Mouse (Mus musculus) testis, adult 2 months (tissue): ENCODE results near the gene Pex16. TPM values are rescaled to one million over a fixed set of nuclear protein-coding genes. Genes with fewer than 3 reads are reported as not detected.
A peak's percentile ranks its signal among the peaks of the same experiment; 100 is the strongest.

Source experiments
- H3K27ac ChIP-seq: fragments of 200-500 bp; 2 replicates; pipeline ENCODE4 v1.5.1; 2012; ENCODE audit warnings: low read depth, low read length; ENCODE audit not compliant: control insufficient read depth, insufficient read depth
- H3K27me3 ChIP-seq: fragments of 200-500 bp; 2 replicates; pipeline ENCODE4 v1.6.1; 2012; ENCODE audit warnings: mild to moderate bottlenecking, low read length, moderate library complexity; ENCODE audit not compliant: control insufficient read depth, insufficient read depth
- H3K36me3 ChIP-seq: fragments of 200-500 bp; 2 replicates; pipeline ENCODE4 v1.6.1; 2012; ENCODE audit warnings: mild to moderate bottlenecking, low read length; ENCODE audit not compliant: control insufficient read depth, insufficient read depth
- H3K4me1 ChIP-seq: fragments of 200-500 bp; 2 replicates; pipeline ENCODE4 v1.6.1; 2012; ENCODE audit warnings: low read length; ENCODE audit not compliant: control insufficient read depth, insufficient read depth
- H3K4me3 ChIP-seq: fragments of 200-500 bp; 2 replicates; pipeline ENCODE4 v1.5.1; 2012; ENCODE audit warnings: low read depth, mild to moderate bottlenecking, low read length, moderate library complexity, mixed read lengths; ENCODE audit not compliant: control insufficient read depth
- CTCF ChIP-seq: fragments of 200-500 bp; IDR thresholded peaks from 2 replicates; pipeline ENCODE4 v1.5.1; 2012; ENCODE audit warnings: low read depth, mild to moderate bottlenecking, inconsistent platforms, low read length, moderate library complexity; ENCODE audit not compliant: control insufficient read depth, insufficient read depth, insufficient replicate concordance
- POLR2A ChIP-seq: fragments of 200-500 bp; IDR thresholded peaks from 2 replicates; pipeline ENCODE4 v1.6.1; 2012; ENCODE audit warnings: low read depth, mild to moderate bottlenecking, inconsistent platforms, low read length, moderate library complexity; ENCODE audit not compliant: control insufficient read depth
- polyA plus RNA-seq: library from polyadenylated mRNA; depleted of rRNA; stranded (reverse); fragments of >200 nt; gene quantifications from 2 replicates; pipeline ENCODE4 v1.2.3, GENCODE M21; 2012

Gene Pex16
- polyA plus RNA-seq, 1 experiment = 89.9 TPM

- no peak for TF ChIP-seq POLR2A
- TF ChIP-seq CTCF = no peak
- Histone ChIP-seq H3K4me1 (no peaks in the 10 kb centered on the region), H3K4me3 (no peak overlapping the region), H3K36me3 (peaks cover 2% of the 10 kb centered on the region), H3K27ac (no peak overlapping the region), H3K27me3 (no peaks in the 10 kb centered on the region)
Observed at GRCm38 (mm10) chr2:92360186-92360823, 14.2 kb upstream of the Pex16 start.

- H3K4me1 ChIP-seq = no peaks in the 10 kb centered on the region
- no peak overlapping the region for H3K4me3 ChIP-seq
- peaks cover 2% of the 10 kb centered on the region for H3K36me3 ChIP-seq
- no peak overlapping the region for H3K27ac ChIP-seq
- no peaks in the 10 kb centered on the region for H3K27me3 ChIP-seq
- TF ChIP-seq POLR2A (no peak), CTCF (no peak)
Observed at GRCm38 (mm10) chr2:92360893-92361292, 13.6 kb upstream of the Pex16 start.

- no peaks in the 10 kb centered on the region for H3K27me3 ChIP-seq
- H3K27ac ChIP-seq = no peak overlapping the region
- no peak overlapping the region for H3K4me3 ChIP-seq
- H3K4me1 ChIP-seq = 0 out of 2 replicates have a peak, but pooled peaks cover under 1% of the 10 kb centered on the region
- peaks cover 2% of the 10 kb centered on the region for H3K36me3 ChIP-seq
- TF ChIP-seq POLR2A (no peak), CTCF (no peak)
Observed at GRCm38 (mm10) chr2:92361795-92362194, 12.7 kb upstream of the Pex16 start.

- Histone ChIP-seq H3K36me3 (peaks cover 2% of the 10 kb centered on the region), H3K27ac (no peak overlapping the region), H3K27me3 (no peaks in the 10 kb centered on the region), H3K4me3 (no peak overlapping the region), H3K4me1 (peaks cover 4% of the 10 kb centered on the region)
- TF ChIP-seq POLR2A (no peak), CTCF (no peak)
Observed at GRCm38 (mm10) chr2:92362571-92363228, 11.8 kb upstream of the Pex16 start.

- Histone ChIP-seq H3K36me3 (peaks cover 1% of the 10 kb centered on the region; the same call in 1 of the 2 replicates), H3K4me3 (no peak overlapping the region), H3K27ac (no peak overlapping the region), H3K27me3 (no peaks in the 10 kb centered on the region), H3K4me1 (peaks cover 4% of the 10 kb centered on the region)
- TF ChIP-seq POLR2A = no peak
- TF ChIP-seq CTCF = no peak
Observed at GRCm38 (mm10) chr2:92364086-92364485, 10.4 kb upstream of the Pex16 start.

GRCm38 (mm10) chr2:92365568-92365967 lies 8.9 kb upstream of the Pex16 start:
- no peaks in the 10 kb centered on the region for H3K36me3 ChIP-seq
- no peak overlapping the region for H3K4me3 ChIP-seq
- H3K4me1 ChIP-seq = peaks cover 8% of the 10 kb centered on the region
- no peak overlapping the region for H3K27ac ChIP-seq
- H3K27me3 ChIP-seq = no peaks in the 10 kb centered on the region
- TF ChIP-seq CTCF = no peak
- TF ChIP-seq POLR2A = no peak

- H3K36me3 ChIP-seq = no peaks in the 10 kb centered on the region
- TF ChIP-seq CTCF (no peak), POLR2A (no peak)
- H3K4me1 ChIP-seq = peaks cover 24% of the 10 kb centered on the region
- no peak overlapping the region for H3K27ac ChIP-seq
- no peaks in the 10 kb centered on the region for H3K27me3 ChIP-seq
- H3K4me3 ChIP-seq = no peak overlapping the region
Observed at GRCm38 (mm10) chr2:92367383-92368029, 7.0 kb upstream of the Pex16 start.

GRCm38 (mm10) chr2:92370375-92370774 lies 4.1 kb upstream of the Pex16 start:
- H3K27me3 ChIP-seq = no peaks in the 10 kb centered on the region
- peak overlapping the region; percentile 8 for H3K4me3 ChIP-seq
- peaks cover 28% of the 10 kb centered on the region for H3K4me1 ChIP-seq
- TF ChIP-seq POLR2A (no peak), CTCF (no peak)
- H3K27ac ChIP-seq = no peak overlapping the region
- no peaks in the 10 kb centered on the region for H3K36me3 ChIP-seq
